Mouse (Mus musculus) R1 (cell line): ENCODE measurements at regions not wholly inside any gene's neighbourhood (a gene's known extent, or its start where the extent isn't known, plus 50 kb on each side); places are given as distances from the start of the nearest gene placed in this dataset.
"Not testable (repeated sequence)": the region's sequence is repeated elsewhere in the genome, so short reads cannot be mapped to it uniquely, and the experiment has no call there.

Source experiments
- DNase-seq: peaks from one replicate; pipeline ENCODE4 v3.0.0-alpha.2; 2018; ENCODE audit warnings: low read depth, low spot score

DNA sequence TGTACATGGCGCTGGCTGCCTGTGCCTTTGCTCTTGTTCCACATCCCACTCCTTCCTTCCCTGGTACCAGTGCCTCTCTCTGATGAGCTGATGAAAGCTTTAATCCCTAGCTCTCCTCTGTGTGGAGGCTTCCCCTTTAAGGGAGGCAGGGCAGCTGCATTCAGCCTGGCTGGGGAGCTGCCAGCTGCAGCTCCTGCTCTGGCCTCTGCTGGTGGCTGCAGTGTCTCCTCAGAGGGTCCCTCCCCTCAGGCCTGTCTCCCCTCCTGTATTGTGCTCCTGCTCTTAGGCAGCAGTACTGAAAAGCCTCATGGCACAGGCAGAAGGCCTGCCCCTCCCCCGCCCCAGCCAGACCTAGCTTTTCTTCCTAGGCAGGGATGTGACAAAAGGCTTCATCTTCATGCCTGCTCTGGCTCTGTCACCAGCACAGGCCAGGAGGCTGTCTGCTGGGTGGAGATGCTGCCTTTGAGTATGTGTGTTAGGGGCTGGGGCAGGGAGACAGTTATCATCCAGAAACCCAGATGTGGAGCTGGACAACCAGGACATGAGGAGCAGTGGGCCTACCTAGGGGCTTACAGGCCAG is 97.7 kb upstream of the Zcchc13 start:
- not testable (repeated sequence) for DNase-seq

DNA sequence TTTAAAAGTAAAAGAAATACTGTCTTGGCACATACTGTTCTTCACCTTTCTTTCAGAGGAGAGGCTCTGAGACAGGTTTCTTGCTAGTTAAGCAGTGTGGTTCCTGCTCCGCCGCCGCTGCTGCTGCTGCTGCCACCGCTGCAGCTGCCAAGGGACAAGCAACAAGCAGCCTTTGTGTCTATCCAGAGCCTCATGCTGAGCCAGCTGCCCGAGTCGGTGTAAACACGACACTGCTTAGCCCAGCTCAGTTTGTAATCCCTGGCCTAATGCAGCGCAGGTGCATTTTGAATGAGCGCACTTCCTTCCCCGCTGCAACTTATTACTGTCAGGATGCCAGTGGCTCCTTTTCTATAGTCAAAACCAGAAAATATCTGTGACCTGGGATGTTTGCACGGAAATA is 97.1 kb upstream of the Zcchc13 start:
- DNase-seq: no peak

DNA sequence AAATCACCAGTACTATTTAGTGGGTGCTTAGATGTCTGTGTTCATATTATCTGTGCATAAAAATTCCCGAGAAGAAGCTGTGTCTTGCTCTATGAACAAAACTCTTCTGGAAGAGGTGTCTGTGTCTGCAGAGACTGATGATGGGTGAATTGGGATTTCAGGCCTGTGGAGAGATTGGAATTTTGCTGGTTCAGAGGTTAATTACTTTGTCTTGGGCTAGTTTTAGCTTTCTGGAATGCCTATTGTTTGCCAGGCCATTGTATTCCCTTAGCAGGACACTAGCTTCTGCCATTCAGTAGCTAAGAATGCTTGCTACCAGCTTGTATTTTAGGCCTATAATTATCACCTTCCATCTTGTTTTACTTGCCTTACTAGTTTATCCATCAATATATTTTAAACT is 96.6 kb upstream of the Zcchc13 start:
- DNase-seq: no peak

DNA sequence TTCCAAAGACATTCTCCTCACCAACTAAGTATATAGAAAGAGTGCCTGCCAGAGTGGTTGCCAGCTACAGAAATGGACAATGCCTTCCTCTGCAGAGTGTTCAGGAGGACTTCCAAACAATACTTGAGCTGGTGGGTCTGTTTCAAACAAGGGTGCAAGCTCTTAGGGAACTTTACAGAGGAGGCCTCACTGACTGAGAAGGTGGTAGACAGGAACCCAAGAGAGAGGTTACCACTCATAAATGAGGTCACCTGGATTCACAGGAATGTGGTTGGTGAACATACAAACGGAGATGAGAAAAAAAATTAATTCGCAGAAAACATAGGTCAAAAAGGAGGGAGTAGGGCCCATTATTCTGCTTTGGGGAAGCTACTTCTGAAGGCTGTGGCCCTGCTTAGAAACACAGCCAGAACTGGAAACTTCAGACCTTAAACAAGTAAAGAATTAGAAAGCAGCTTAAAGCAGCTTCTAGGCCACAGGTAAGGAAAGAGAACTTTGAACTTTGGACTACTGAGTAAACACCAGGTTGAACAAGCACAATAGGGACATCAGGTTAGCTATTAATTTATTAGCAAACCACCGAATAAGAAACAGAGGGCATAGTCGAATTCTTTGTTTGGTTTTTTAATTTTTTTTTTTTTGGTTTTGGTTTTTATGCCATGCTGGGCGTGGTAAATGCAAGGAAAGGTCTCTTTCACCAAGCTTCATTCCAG is 83.7 kb upstream of the Zcchc13 start:
- DNase-seq: no peak

DNA sequence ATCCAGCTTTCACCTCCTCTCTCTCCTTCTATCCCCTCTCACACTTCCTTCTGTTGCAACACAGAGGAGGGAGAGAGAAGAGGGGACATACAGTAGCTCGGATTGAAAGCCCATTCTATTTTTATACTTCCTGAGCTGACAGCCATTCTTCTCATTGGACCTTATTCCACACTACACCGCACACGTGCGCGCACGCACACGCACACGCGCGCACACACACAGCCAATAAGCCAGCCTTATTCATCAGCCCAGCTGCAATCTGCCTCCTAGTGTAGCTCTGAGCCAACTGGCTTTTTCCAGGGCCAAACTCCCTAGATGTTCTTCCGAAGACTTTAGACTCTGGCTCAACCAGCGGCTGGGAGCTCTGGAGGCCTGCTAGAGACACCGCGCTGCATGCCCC is 79.1 kb upstream of the Zcchc13 start:
- DNase-seq: no peak

DNA sequence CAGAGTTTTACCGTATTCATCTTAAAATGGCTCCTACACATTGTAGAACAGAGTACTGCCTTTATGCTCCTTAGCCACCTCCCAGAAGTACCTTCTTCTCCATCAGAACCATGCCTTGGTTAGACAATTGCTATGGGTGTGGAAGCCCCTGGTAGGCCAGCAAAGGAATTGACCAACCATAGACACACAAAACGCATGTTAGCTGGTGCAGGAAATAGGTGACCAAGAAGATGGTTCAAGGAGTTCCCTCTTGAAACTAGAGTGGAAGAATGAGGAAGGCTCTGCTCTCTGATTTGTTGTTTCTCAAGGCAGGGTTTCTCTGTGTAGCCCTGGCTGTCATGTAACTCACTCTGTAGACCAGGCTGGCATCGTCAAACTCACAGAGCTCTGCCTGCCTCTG is 77.2 kb upstream of the Zcchc13 start:
- DNase-seq: no peak

DNA sequence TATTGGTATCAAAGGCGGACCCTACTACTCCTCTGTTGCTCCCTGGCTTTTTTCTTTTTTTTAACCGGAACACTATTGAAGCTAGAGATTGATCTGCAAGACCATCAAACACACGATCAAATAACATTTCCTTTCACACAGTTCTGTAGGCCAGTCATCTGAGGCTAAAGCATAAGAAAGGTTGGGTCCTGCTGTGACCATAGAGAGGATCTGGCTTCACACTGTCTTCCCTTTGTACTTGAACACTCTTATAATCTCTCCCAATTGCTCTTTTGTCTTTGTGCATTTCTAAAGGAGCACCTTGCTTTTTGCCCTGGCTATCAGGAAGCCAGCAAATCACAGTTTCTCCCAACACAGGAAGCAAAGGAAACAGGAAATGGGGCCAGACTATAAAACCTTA is 76.8 kb upstream of the Zcchc13 start:
- peak; percentile 11 for DNase-seq

DNA sequence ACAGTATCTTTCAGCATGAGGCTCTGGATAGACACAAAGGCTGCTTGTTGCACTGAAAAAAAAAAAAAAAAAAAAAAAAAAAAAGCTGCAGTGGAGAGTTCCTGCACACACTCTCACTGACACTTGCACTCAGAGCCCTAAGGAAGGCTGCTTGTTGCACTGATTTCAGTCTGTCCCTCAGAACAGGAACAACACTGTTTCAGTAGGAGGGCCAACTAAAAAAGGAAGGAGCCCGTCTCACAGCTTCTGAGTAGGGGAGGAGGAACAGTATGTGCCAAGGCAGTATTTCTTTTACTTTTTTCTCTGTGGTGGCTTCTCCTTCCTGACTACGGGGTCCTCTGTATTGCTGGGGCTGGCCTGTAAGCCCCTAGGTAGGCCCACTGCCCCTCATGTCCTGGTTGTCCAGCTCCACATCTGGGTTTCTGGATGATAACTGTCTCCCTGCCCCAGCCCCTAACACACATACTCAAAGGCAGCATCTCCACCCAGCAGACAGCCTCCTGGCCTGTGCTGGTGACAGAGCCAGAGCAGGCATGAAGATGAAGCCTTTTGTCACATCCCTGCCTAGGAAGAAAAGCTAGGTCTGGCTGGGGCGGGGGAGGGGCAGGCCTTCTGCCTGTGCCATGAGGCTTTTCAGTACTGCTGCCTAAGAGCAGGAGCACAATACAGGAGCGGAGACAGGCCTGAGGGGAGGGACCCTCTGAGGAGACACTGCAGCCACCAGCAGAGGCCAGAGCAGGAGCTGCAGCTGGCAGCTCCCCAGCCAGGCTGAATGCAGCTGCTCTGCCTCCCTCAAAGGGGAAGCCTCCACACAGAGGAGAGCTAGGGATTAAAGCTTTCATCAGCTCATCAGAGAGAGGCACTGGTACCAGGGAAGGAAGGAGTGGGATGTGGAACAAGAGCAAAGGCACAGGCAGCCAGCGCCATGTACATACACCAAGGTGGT is 75.1 kb upstream of the Zcchc13 start:
- not testable (repeated sequence) for DNase-seq

DNA sequence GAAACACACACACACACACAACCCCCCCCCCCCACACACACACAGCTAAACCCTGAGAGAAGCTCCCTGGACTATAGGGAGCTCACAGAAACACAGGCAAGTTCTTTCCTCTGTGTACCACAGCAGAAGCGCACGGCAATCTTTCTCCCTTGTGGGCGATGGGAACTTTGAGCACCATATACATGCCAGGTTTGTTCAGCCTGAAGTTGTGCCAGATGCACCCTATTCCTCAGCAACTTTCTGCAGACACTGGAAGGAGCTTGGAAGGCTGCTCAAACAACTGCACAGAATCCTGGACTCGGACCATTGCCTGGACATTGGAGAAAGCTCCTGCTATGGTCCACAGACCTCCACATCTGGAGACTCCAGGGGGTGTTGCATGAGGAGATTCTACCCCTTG is 74.3 kb upstream of the Zcchc13 start:
- DNase-seq: no peak

DNA sequence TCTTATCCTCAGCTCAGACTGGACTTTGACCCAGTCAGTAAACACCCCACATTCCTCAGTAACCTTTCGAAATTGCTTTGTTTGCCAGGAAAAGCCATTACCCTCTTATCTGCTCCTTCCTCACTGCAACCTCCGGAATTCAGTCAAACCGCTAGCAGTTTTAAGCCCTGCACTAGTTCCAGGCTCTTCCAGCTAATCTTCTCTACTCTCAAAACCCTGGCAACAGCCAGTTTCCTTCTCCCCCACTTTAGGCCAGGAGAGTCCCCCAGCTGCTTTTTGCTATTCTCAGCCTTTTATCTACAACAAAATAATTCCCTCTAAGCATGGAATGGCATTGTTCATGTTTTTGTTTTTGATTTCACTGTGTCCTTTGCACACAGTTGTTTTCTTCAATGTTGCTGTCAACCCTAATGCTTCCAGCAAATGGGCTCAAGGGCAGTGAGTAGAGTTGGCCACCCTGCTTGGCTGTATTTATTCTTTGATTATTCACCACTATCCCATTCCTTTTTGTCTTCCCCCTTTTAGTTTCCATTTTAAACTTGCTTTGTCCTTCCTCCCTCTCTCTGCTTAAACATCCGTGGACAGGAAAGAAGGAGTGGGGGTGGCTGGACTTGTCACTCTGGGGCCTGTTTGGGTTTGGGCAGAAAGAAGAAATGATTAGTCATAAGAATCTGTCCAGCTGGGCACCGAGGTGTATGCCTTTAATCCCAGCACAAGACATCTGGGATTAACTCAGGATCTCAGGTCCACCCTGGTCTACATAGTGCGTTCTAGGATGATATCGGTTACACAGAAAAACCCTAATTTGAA is 73.5 kb upstream of the Zcchc13 start:
- no peak for DNase-seq

DNA sequence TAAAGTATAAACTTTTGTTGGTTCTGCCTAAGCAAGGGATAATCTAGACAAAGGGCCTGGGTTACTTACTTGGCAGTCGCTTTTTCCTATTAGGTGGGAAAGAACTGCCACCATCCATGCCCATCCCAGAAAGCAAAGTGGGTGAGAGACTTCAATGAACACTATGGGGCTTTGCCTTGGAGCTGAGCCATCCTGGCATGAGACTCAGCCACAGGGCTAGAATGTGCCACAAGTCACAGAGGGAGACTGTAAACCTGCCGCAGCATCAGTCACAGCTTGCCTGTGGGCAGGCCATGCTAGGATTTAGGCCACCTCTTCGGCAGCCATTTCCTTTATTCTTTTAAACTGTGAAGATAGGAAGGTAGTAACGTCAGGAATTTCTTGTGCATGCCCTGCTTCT is 72.9 kb upstream of the Zcchc13 start:
- DNase-seq: no peak

DNA sequence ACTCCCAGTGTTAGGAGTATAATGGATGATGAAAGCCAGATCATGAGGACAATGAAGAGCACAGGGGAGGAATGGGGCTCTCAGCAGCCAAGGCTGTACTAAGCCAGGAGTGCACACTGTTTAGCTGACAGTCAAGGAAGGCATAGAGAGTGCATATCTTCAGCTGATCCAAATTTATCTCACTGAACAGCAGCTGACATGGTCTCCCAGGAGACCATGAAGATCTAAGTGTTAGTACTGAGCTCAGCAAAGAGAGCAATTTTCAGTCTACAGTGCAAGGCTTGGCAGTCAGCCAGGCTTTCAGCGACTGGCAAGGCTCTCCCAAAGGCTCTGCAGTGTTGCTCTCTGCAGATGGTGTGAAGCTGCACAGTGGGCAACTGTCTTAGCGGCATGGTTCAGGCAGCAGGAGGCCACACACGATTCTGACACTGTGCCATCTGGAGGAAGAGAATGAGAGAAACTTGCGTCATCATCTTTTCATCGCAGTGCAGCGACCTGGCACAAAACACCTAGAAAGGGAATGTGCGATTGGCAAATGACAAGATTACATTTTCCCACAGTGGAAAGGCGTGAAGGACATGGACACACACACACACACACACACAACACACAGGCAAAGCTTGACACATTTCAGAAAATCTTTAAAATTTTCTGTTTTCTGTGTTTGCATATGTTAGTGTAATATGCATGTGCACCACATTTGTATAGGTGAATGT is 66.7 kb upstream of the Zcchc13 start:
- DNase-seq: no peak

DNA sequence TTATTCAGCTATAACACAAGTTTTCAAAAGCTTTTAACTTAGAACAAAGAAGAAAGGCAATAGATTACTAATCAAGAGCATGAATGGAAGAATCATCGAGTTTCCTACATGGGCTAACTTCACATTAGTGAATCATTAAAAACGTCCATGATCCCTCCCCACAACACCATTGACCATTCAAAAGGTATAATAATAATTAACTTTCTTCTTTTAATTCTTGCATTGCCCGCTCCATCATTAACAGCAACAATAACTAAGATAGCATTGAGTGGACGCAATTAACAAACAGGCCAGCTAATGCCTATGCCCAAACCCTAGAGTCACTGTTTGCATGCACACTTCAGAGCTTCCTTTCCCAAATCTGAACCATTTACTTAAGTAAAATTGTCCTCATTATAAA is 57.0 kb upstream of the Zcchc13 start:
- no peak for DNase-seq

DNA sequence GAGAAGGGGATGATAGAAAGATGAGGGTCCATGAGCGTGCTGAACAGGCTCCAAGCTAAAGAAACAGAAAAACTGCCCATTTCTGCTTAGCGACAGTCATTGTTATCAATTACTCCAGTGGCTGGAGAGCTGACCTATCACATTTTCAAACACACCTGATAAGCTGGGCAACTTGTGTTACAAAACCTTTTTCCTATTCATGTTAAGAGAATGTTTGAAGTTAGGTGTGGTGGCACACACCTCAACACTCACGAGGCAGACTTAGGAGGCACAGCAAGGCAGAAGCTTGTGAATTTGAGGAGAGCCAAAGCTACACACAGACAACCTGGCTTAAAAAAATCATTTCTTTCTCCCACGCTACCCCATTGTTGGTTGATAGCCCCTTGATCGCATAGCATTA is 50.9 kb upstream of the Zcchc13 start:
- DNase-seq: no peak
